Mouse (Mus musculus) ES-E14 (cell line): ENCODE measurements at regions not wholly inside any gene's neighbourhood (a gene's known extent, or its start where the extent isn't known, plus 50 kb on each side); places are given as distances from the start of the nearest gene placed in this dataset.

Experiments
- CHD2 ChIP-seq: IDR thresholded peaks from 2 replicates; pipeline ENCODE4 v1.6.1; 2014; ENCODE audit warnings: mild to moderate bottlenecking, low read depth, low read length, inconsistent platforms
- HCFC1 ChIP-seq: IDR thresholded peaks from 2 replicates; pipeline ENCODE4 v1.6.1; 2012; ENCODE audit warnings: low read length, inconsistent platforms, borderline replicate concordance; ENCODE audit not compliant: insufficient read depth
- MAFK ChIP-seq: IDR thresholded peaks from 2 replicates; pipeline ENCODE4 v1.6.1; 2014; ENCODE audit warnings: mild to moderate bottlenecking, low read depth, low read length, inconsistent platforms; ENCODE audit not compliant: insufficient read depth
- ZC3H11A ChIP-seq: IDR thresholded peaks from 2 replicates; pipeline ENCODE4 v1.6.1; 2012; ENCODE audit warnings: low read depth, mild to moderate bottlenecking, inconsistent platforms, low read length, borderline replicate concordance
- ZNF384 ChIP-seq: IDR thresholded peaks from 2 replicates; pipeline ENCODE4 v1.6.1; 2012; ENCODE audit warnings: low read depth, low read length, inconsistent platforms

- TF ChIP-seq CHD2 (no peak), HCFC1 (no peak), ZNF384 (no peak), MAFK (no peak), ZC3H11A (no peak)
These were observed 343.8 kb upstream of the Fam241a start for GRCm38 (mm10) chr3:128239813-128240421.
